Mouse (Mus musculus) forebrain, embryonic 15.5 days (tissue): ENCODE results near the gene Gm6583. TPM values are rescaled to one million over a fixed set of nuclear protein-coding genes. Genes with fewer than 3 reads are reported as not detected.

Experiments used
- ATAC-seq: fragments of 200-750 bp; cut with Nextera tagmentation; replicated peaks from 2 replicates; pipeline ENCODE4 v1.8.0; 2017; ENCODE audit warnings: mild to moderate bottlenecking, moderate TSS enrichment, moderate library complexity
- H3K27ac ChIP-seq: fragments of 300-500 bp; sonication (generic); replicated peaks from 2 replicates; pipeline ENCODE4 v1.5.1; 2015; ENCODE audit warnings: mild to moderate bottlenecking, inconsistent platforms
- H3K27me3 ChIP-seq: fragments of 300-500 bp; sonication (generic); 2 replicates; pipeline ENCODE4 v1.6.1; 2015; ENCODE audit warnings: inconsistent platforms
- H3K36me3 ChIP-seq: fragments of 300-500 bp; sonication (generic); 2 replicates; pipeline ENCODE4 v1.6.1; 2015; ENCODE audit warnings: mild to moderate bottlenecking, inconsistent platforms
- H3K4me1 ChIP-seq: fragments of 300-500 bp; sonication (generic); 2 replicates; pipeline ENCODE4 v1.6.1; 2015; ENCODE audit warnings: inconsistent platforms
- H3K4me2 ChIP-seq: fragments of 300-500 bp; sonication (generic); replicated peaks from 2 replicates; pipeline ENCODE4 v1.6.1; 2015; ENCODE audit warnings: mild to moderate bottlenecking, inconsistent platforms
- H3K4me3 ChIP-seq: fragments of 300-500 bp; sonication (generic); 2 replicates; pipeline ENCODE4 v1.5.1; 2015; ENCODE audit warnings: mild to moderate bottlenecking, inconsistent platforms
- H3K9ac ChIP-seq: fragments of 300-500 bp; sonication (generic); replicated peaks from 2 replicates; pipeline ENCODE4 v1.6.1; 2015; ENCODE audit warnings: mild to moderate bottlenecking, inconsistent platforms
- H3K9me3 ChIP-seq: fragments of 300-500 bp; sonication (generic); 2 replicates; pipeline ENCODE4 v1.6.1; 2016; ENCODE audit warnings: inconsistent platforms
- WGBS: fragments of 180-500 bp; shearing (Covaris S2); methylation state at CpG from one replicate; pipeline ENCODE4 v1.1.7; 2015; ENCODE audit warnings: mixed read lengths; 5-methylcytosine and 5-hydroxymethylcytosine counted together
- polyA plus RNA-seq: library from polyadenylated mRNA; unstranded; fragments of >200 nt; fragmentation: Nextera tagmentation; extraction: Ambion mirVana; gene quantifications from 2 replicates; pipeline ENCODE4 v1.2.1, GENCODE M21; 2015

The Gm6583 gene
- 0.08 and 0.27 TPM in 2 replicates for polyA plus RNA-seq

GRCm38 (mm10) chr5:112355910-112356309 lies at the start of gene Gm6583:
Gm6583 (minus strand) TSS chr5:112356033.
- no peaks in the 10 kb centered on the region for H3K9me3 ChIP-seq
- no peaks in the 10 kb centered on the region for H3K27me3 ChIP-seq
- H3K4me1 ChIP-seq: no peaks in the 10 kb centered on the region
- H3K4me3 ChIP-seq: no peak within 1 kb of the TSS
- ATAC-seq: no peak
- no peak within 1 kb of the TSS for H3K27ac ChIP-seq
- peaks cover 27% of the 10 kb centered on the region for H3K36me3 ChIP-seq
- H3K4me2 ChIP-seq: no peak within 1 kb of the TSS
- 62% methylated on average over 13 of the region's 13 CpGs for WGBS
- no peak within 1 kb of the TSS for H3K9ac ChIP-seq

DNA sequence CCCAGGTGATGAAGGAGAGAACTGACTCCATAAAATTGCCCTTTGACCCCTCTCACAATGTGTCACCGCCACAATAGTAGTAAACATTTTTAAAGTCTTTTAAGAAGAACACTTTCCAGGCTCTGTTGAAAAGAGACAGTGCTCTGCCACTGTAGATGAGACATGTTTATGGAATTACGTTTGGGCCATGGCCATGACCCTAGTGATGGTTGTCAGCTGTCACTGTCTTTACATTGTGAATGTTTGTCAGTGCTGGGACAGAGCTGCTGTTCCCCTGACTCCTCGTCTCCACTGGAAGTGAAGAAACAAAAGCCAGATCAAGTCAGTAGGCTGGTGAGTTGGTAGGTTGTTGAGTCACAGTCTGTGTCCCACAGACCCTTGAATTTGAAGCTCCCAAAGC lies 46.6 kb upstream of the Gm6583 start:
- Histone ChIP-seq H3K4me1 (no peaks in the 10 kb centered on the region), H3K27me3 (no peaks in the 10 kb centered on the region), H3K9ac (no peak overlapping the region), H3K36me3 (no peaks in the 10 kb centered on the region), H3K27ac (no peak overlapping the region), H3K4me2 (no peak overlapping the region), H3K9me3 (no peaks in the 10 kb centered on the region), H3K4me3 (no peak overlapping the region)
- ATAC-seq: no peak
- 73% methylated on average over 3 of the region's 3 CpGs for WGBS

DNA sequence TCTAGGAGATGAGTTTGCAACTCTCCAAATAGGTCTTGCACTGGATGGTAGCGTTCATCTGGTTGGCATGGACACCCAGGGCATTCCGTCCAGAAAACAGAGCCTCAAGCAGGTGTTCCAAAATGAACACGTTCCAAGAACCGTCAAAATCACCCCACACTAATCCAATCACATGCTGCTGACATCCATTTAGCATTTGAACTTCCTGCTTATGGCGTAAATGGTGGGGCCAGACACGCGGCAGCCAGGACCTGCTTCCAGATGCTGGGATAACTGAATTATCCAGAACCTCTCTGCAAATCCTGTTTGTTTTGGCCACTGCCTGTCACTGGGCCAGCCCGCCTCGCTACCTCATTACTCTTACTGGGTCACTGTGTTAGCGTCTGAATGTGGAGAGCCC lies 43.5 kb upstream of the Gm6583 start:
- Histone ChIP-seq H3K27me3 (no peaks in the 10 kb centered on the region), H3K36me3 (no peaks in the 10 kb centered on the region), H3K9ac (no peak overlapping the region), H3K4me1 (peaks cover 11% of the 10 kb centered on the region), H3K27ac (no peak overlapping the region), H3K9me3 (no peaks in the 10 kb centered on the region), H3K4me3 (no peak overlapping the region), H3K4me2 (no peak overlapping the region)
- 76% methylated on average over 10 of the region's 10 CpGs for WGBS
- ATAC-seq: no peak

DNA sequence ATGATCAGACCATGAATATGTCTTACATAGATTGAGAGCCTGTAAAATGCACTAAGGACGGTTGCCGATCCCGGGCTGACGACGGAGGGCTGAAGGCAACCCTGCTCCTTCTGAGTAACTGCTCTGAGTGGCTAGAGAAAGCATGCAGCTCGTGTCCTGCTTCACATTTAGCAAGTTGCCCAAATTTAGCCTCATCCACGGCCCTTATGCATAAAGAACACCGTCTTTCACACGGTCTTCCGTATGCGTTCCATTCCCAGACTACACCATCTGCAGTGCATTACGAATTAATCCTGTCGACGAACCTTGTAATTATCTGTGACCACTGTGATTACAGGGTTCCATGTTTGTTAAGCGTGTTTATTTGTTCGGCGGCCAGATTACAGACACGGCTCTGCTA lies 40.2 kb upstream of the Gm6583 start:
- H3K9me3 ChIP-seq: no peaks in the 10 kb centered on the region
- H3K9ac ChIP-seq: 0 out of 2 replicates have a peak overlapping the region, but pooled peaks have one; percentile 0
- H3K4me3 ChIP-seq: no peak overlapping the region
- H3K36me3 ChIP-seq: peaks cover 6% of the 10 kb centered on the region; the same call in 1 of the 2 replicates
- H3K4me2 ChIP-seq: 0 out of 2 replicates have a peak overlapping the region, but pooled peaks have one; percentile 76
- peak overlapping the region; percentile 94 for H3K27ac ChIP-seq
- no peaks in the 10 kb centered on the region for H3K27me3 ChIP-seq
- WGBS: 61% methylated on average over 18 of the region's 18 CpGs
- ATAC-seq: no peak
- peaks cover 43% of the 10 kb centered on the region for H3K4me1 ChIP-seq

DNA sequence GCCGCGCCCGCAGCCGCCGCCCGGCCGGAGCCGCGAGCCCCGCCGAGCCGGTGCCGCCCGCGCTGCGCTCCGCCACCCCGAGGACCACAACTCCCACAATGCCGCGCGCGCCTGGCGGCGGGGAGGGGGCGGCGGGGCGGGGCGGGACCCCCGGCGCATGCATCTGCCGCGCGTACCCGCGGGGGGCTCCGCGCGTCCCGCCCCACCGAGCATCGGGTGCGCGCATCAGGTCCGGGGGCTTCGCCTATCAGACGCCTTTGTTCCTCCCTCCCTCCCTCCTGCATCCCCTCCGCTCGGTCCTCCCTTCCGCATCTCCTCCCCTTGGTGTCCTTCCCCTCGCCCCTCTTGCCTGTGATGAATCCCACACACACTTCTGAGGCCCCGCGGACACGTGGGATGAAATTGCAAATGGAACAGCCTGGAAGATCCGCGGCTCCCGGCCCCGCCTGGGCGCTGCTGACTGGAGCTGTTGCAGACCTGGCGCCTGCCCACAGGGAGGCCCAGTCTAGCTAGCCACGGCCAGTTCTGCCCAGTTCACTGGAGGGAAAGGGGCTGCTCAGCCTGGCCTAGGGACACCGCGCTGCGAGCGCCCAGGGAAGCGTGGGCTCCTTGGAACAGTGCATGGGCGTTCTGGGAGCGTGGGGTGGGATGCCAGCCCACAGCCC lies 39.1 kb upstream of the Gm6583 start, which contains the start of gene Asphd2:
Gene Asphd2 (minus strand): TSS at position 88 of the 665 bp plus-strand sequence.
- peak; percentile 84 for ATAC-seq
- Histone ChIP-seq H3K27me3 (no peaks in the 10 kb centered on the region), H3K9ac (peak within 1 kb of the TSS; percentile 73), H3K4me3 (peak within 1 kb of the TSS; percentile 79), H3K4me1 (peaks cover 49% of the 10 kb centered on the region), H3K27ac (peak within 1 kb of the TSS; percentile 94), H3K9me3 (no peaks in the 10 kb centered on the region), H3K36me3 (peaks cover 12% of the 10 kb centered on the region; the same call in 1 of the 2 replicates), H3K4me2 (peak within 1 kb of the TSS; percentile 76)
- 1% methylated on average over 53 of the region's 67 CpGs for WGBS

GRCm38 (mm10) chr5:112394415-112394763 lies 38.6 kb upstream of the Gm6583 start:
- under 1% methylated on average over 28 of the region's 28 CpGs for WGBS
- ATAC-seq: peak; percentile 84
- Histone ChIP-seq H3K27ac (peak overlapping the region; percentile 94), H3K4me1 (peaks cover 55% of the 10 kb centered on the region), H3K4me3 (peak overlapping the region; percentile 79), H3K4me2 (peak overlapping the region; percentile 76), H3K27me3 (no peaks in the 10 kb centered on the region), H3K9ac (peak overlapping the region; percentile 73), H3K9me3 (no peaks in the 10 kb centered on the region), H3K36me3 (peaks cover 12% of the 10 kb centered on the region; the same call in 1 of the 2 replicates)

- peaks cover 60% of the 10 kb centered on the region for H3K4me1 ChIP-seq
Observed at GRCm38 (mm10) chr5:112393741-112394414, 38.0 kb upstream of the Gm6583 start.

DNA sequence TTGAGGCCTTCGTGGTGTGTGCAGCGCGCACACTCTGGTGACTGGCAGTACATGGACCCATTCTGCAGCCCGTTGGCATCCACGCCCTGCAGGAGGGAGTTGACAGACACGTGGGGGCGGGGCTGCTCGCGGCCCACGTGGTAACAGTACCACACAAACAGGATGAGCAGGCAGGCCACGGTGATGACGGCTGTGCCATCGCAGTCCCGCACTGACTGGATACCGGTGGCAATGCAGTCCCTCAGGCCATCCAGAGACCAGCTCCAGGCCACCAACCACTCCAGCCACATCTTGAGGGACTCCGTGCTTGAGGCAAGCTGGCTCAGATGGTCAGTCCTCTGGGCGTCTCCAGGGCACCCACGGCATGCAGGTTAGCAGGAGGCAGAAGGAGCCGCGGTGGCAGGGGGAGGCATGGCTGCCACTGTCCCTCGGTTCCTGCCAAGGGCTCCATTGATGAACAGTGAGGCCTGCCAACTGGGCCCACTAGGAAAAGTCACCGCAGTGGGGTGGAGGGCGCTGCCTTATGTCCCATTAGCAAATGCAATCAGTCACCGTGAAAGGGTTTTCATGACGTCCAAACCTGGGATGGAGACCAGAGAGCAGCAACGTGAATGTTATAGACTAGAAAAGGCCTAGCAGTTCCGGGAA lies 36.0 kb upstream of the Gm6583 start:
- WGBS: 72% methylated on average over 27 of the region's 27 CpGs
- Histone ChIP-seq H3K9ac (no peak overlapping the region), H3K27me3 (no peaks in the 10 kb centered on the region), H3K4me1 (peaks cover 63% of the 10 kb centered on the region), H3K27ac (no peak overlapping the region), H3K36me3 (peaks cover 16% of the 10 kb centered on the region; the same call in 1 of the 2 replicates), H3K4me3 (no peak overlapping the region), H3K9me3 (no peaks in the 10 kb centered on the region), H3K4me2 (no peak overlapping the region)
- ATAC-seq: no peak

More at GRCm38 (mm10) chr5:112393741-112394414, 38.0 kb upstream of the Gm6583 start:
- Histone ChIP-seq H3K4me3 (peak overlapping the region; percentile 79), H3K9ac (peak overlapping the region; percentile 73), H3K36me3 (peaks cover 12% of the 10 kb centered on the region; the same call in 1 of the 2 replicates), H3K27me3 (no peaks in the 10 kb centered on the region), H3K9me3 (no peaks in the 10 kb centered on the region), H3K27ac (no peak overlapping the region; the same call in 1 of the 2 replicates), H3K4me2 (peak overlapping the region; percentile 76)
- 8% methylated on average over 18 of the region's 18 CpGs for WGBS
- peak; percentile 48 for ATAC-seq

DNA sequence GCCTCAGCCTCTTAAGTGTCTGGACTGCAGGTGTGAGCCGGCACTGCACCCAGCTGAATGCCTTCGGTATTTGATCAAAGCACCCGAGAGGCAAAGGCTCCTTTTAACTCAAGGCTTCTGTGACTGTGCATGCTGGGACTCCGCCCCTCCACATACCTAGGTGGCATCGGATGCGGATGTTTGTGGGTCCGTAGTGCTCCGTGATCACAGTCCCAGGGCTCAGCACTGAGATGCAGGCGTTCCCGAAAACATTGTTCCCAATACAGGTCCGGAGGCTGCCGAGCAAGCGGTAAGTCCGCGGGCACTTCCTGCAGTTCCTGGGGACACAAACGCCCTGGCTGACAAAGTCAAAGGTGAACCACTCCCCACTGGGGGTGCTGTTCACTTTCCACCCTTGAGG lies 35.2 kb upstream of the Gm6583 start:
- Histone ChIP-seq H3K4me3 (no peak overlapping the region), H3K4me1 (peaks cover 60% of the 10 kb centered on the region)
- WGBS: 66% methylated on average over 16 of the region's 16 CpGs

GRCm38 (mm10) chr5:112389352-112389751 lies 33.5 kb upstream of the Gm6583 start:
- H3K4me1 ChIP-seq: peaks cover 52% of the 10 kb centered on the region
- no peak overlapping the region for H3K4me3 ChIP-seq
- no peak for ATAC-seq
- H3K36me3 ChIP-seq: peaks cover 38% of the 10 kb centered on the region
- 71% methylated on average over 9 of the region's 9 CpGs for WGBS
- H3K9me3 ChIP-seq: no peaks in the 10 kb centered on the region
- peak overlapping the region; percentile 27; the same call in 1 of the 2 replicates for H3K9ac ChIP-seq
- H3K27me3 ChIP-seq: no peaks in the 10 kb centered on the region
- H3K27ac ChIP-seq: no peak overlapping the region
- H3K4me2 ChIP-seq: no peak overlapping the region

More for the DNA sequence above, 35.2 kb upstream of the Gm6583 start:
- Histone ChIP-seq H3K9ac (no peak overlapping the region), H3K4me2 (no peak overlapping the region), H3K27ac (no peak overlapping the region), H3K27me3 (no peaks in the 10 kb centered on the region), H3K9me3 (no peaks in the 10 kb centered on the region), H3K36me3 (peaks cover 23% of the 10 kb centered on the region)
- ATAC-seq: no peak

DNA sequence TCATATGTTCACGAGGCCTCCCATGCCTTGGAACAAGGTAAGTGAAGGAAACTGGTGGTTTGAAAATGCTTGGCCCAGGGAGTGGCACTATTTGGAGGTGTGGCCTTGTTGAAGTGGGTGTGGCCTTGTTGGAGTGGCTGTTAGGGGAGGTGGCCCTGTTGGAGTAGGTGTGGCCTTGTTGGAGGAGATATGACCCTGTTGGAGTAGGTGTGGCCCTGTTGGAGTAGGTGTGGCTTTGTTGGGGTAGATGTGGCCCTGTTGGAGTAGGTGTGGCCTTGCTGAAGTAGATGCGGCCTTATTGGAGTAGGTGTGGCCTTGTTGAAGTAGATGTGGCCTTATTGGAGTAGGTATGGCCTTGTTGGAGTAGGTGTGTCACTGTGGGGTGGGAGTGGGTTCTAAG lies 30.1 kb upstream of the Gm6583 start:
- 79% methylated on average over 2 of the region's 2 CpGs for WGBS
- no peaks in the 10 kb centered on the region for H3K27me3 ChIP-seq
- no peaks in the 10 kb centered on the region for H3K9me3 ChIP-seq
- peaks cover 29% of the 10 kb centered on the region for H3K4me1 ChIP-seq
- no peak for ATAC-seq
- H3K27ac ChIP-seq: no peak overlapping the region
- H3K4me2 ChIP-seq: no peak overlapping the region
- H3K36me3 ChIP-seq: peaks cover 34% of the 10 kb centered on the region
- no peak overlapping the region for H3K9ac ChIP-seq
- H3K4me3 ChIP-seq: no peak overlapping the region
